Mouse (Mus musculus): Measurements from ENCODE around the gene Tex19.2. TPM values are rescaled to one million over a fixed set of nuclear protein-coding genes. Genes with fewer than 3 reads are reported as not detected.

Gene Tex19.2
- total and polyA plus RNA-seq, 3 experiments, result 0.64 to 2.4 (median 1.4) TPM

DNA sequence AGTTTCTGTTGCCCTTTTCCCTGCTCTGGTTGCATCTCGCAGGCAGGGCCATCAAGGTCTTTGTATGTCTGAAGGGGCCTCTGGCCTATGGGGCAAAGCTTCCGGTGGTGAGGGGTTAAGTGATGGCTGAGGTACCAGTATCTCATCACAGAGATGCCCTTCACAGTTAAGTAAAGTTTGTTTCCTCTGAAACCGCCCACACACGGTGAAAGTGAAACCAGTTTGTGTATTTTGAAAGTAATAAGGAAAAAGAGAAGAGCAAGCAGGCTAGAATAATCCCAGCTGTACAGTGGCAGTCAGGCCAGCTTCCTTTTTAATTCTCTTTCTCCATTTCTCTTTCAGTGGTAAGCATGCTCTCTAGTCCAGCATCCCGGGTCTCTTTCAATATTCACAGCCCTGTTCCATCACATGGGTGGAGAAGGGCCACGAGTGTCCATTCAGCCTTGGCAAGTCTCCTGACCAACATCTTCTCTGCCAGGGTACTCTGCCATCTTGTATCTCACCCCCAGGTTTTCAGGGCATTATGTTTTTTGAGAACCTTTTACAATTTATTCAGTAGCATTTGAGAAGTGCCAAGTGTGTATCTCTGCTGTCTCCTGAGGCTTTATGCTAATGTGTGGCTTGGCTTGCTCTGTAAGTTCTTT, 35.5 kb downstream of the Tex19.2 start:
- Histone ChIP-seq H3K27ac (ENCODE audit: insufficient read depth, low read depth) (no peak overlapping the region), H3K9me3 (replicated peaks; ENCODE audit: low read length) (no peaks in the 10 kb centered on the region), H3K9ac (ENCODE audit: insufficient read depth, low read depth) (peak overlapping the region; percentile 6; the same call in 1 of the 2 replicates), H3K79me2 (replicated peaks; ENCODE audit: control insufficient read depth, extremely low read depth, insufficient read depth, poor library complexity, severe bottlenecking) (no peaks in the 10 kb centered on the region), H3K4me2 (ENCODE audit: insufficient read depth, low read depth, poor library complexity, severe bottlenecking) (peak overlapping the region; percentile 80), H3K36me3 (replicated peaks in 1 of 2; ENCODE audit: control insufficient read depth in 1 of 2, insufficient read depth in 1 of 2, low read length in 1 of 2) (no peaks in the 10 kb centered on the region), H3K4me1 (ENCODE audit: control insufficient read depth in 1 of 2, insufficient read depth in 2 of 2) (peaks cover 6 to 32% of the 10 kb centered on the region in 2 experiments), H3K27me3 (replicated peaks) (no peaks in the 10 kb centered on the region), H3K4me3 (replicated peaks in 1 of 3; ENCODE audit: low read depth in 2 of 3, low read length in 2 of 3, poor library complexity in 1 of 3) (peak overlapping the region; percentile 2 to 29 (median 4))
- dilution Hi-C loops (cut with MboI; ENCODE audit: extremely low pct_ligation_motif_present, extremely low pct_unique_long_range_greater_than_20kb, low sequenced_read_pairs), result no loop called here
- in situ Hi-C loops (cut with MboI; ENCODE audit: low pct_ligation_motif_present, low pct_unique_long_range_greater_than_20kb, low sequenced_read_pairs), result loop anchor here (5.0 kb wide), 1 partner anchor 39 kb away; no protein-coding TSS in a partner anchor
- DNase-seq (ENCODE audit: extremely low read depth), result peak; percentile 82
- peak; percentile 59 for TF ChIP-seq CHD2 (IDR thresholded peaks at IDR 0.05; ENCODE audit: low read length)
- peak; percentile 61 for TF ChIP-seq JUND (conservative IDR thresholded peaks at IDR 0.05; ENCODE audit: low read depth, low read length)
- 0 out of 2 replicates have a peak, but pooled peaks have one; percentile 4 for TF ChIP-seq KAT2A (IDR thresholded peaks at IDR 0.05; ENCODE audit: insufficient replicate concordance, low read length)
- no peak for TF ChIP-seq USF2 (conservative IDR thresholded peaks at IDR 0.05; ENCODE audit: low read depth, low read length)
- peak; percentile 56 for TF ChIP-seq ELF1 (IDR thresholded peaks at IDR 0.05; ENCODE audit: low read depth, low read length)
- peak; percentile 73 for TF ChIP-seq MEF2A (IDR thresholded peaks at IDR 0.05; ENCODE audit: borderline replicate concordance, low read depth, low read length)
- TF ChIP-seq SIN3A (IDR thresholded peaks at IDR 0.05; ENCODE audit: low read length), result peak; percentile 37; the same call in 1 of the 2 replicates
- TF ChIP-seq IRF4 (IDR thresholded peaks at IDR 0.05; ENCODE audit: low read depth, low read length), result peak; percentile 93
- no peak; the same call in 1 of the 2 replicates for TF ChIP-seq SMC3 (IDR thresholded peaks at IDR 0.05; ENCODE audit: low read depth, low read length)
- TF ChIP-seq RCOR1 (conservative IDR thresholded peaks at IDR 0.05; ENCODE audit: low read depth, low read length), result peak; percentile 88
- no peak for TF ChIP-seq POLR2A (IDR thresholded peaks at IDR 0.05; ENCODE audit: low read depth, low read length)
- no peak for TF ChIP-seq GABPA (IDR thresholded peaks at IDR 0.05; ENCODE audit: insufficient replicate concordance, low read depth, low read length)
- no peak for TF ChIP-seq POLR2AphosphoS2 (IDR thresholded peaks at IDR 0.05; ENCODE audit: low read depth, low read length)
- TF ChIP-seq BHLHE40 (IDR thresholded peaks at IDR 0.05; ENCODE audit: low read depth, low read length), result peak; percentile 70
- peak; percentile 60; the same call in 1 of the 2 replicates for TF ChIP-seq MAX (IDR thresholded peaks at IDR 0.05; ENCODE audit: low read length)
- TF ChIP-seq TCF12 (IDR thresholded peaks at IDR 0.05; ENCODE audit: low read depth, low read length), result peak; percentile 63; the same call in 1 of the 2 replicates
- no peak for TF ChIP-seq ZNF384 (IDR thresholded peaks at IDR 0.05; ENCODE audit: low read depth, low read length)
- TF ChIP-seq EP300 (IDR thresholded peaks at IDR 0.05; ENCODE audit: low read length), result peak; percentile 85
- no peak for TF ChIP-seq ZKSCAN1 (IDR thresholded peaks at IDR 0.05; ENCODE audit: borderline replicate concordance, low read depth, low read length)
- peak; percentile 84 for TF ChIP-seq ETS1 (conservative IDR thresholded peaks at IDR 0.05; ENCODE audit: low read depth, low read length)
- 0 out of 2 replicates have a peak, but pooled peaks have one; percentile 20 for TF ChIP-seq HCFC1 (IDR thresholded peaks at IDR 0.05; ENCODE audit: low read depth, low read length)
- no peak; the same call in 1 of the 2 replicates for TF ChIP-seq MYC (IDR thresholded peaks at IDR 0.05; ENCODE audit: low read depth, low read length)
- peak; percentile 72 for TF ChIP-seq MAFK (IDR thresholded peaks at IDR 0.05; ENCODE audit: insufficient replicate concordance, low read length)

Data from CH12.LX (cell line).